Mouse (Mus musculus): ENCODE measurements around the gene Fam83c.

The Fam83c gene

DNA sequence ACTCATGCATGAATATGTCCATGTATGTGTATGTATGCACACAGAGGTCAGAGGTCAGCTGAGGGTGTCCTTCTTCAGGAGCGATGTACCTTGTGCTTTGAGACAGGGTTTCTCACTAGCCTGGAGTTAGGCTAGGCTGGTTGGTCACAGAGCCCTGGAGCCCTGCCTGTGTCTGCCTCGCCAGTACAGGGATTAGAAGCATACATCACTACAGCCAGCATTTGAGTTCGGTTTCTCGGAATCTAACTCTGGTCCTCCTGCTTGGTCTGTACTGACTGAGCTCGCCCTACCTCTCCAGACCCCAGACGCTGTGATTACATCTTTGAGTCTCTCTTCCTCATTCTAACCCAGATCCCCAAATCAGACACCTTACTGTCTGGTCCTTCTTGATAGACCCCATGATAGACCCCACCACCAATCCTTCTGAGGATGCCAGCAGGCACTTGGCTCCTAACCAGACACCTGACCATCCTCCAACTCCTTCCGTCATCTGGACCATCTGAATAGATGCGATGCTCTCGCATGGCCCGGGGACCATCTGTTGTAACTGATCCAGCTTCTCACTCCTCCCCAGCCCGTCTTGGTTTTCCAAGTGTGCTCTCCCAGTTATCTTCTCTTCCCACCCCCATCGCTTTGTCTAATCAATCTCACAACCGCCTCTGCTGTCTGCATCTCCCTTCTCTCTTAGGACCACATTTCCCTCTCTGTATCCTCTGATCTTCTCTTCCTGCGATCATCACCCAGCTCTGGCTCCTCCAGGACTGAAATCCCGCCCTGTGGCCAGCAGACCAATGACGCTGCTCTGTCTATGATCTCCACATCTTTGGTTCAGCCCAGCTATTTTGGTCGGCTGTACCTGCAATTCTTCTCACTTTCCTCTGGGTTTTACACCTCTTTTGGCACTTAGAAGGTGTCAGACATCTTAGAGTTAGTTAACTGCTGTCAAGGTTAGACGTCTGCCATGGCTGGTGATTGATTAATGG is 46.4 kb downstream of the Fam83c start:
- DNase-seq = no peak

DNA sequence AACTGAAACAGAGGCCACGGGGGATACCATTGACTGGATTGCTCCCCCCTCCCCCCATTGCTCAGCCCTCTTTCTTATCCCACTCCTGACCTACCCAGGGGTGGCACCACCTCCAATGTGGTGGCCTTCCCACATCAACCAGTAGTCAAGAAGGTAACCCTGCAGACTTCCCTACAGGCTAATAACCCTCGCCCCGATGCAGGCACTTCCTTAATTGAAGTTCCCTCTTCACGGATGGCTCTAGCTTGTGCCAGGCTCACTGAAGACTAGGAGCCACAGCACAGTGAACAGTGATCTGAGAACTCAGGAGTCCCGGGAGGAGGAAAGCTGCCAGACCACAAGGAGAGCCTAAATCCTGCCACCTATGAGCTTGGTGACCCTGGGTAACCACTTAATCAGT is 47.7 kb downstream of the Fam83c start:
- no peak for DNase-seq

DNA sequence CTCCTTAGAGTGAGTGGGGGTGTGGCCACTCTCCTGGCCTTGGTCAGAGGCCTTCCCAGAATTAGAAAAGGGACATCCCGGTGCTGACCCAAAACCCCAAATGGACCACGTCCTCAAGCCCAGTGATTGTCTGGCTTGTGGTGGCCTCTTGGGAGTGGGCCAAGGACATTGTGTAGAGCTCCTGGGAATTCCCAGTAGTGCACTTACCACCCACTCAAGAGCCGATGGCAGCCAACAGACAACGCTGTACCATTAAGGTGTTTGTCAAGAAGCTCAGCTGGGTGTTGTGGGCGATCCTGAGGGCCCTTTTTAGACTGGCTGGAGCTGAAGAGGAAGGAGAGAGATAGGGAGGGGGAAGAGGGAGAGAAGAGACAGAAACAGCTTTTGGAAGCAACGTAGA is 50.1 kb downstream of the Fam83c start:
- no peak for DNase-seq

DNA sequence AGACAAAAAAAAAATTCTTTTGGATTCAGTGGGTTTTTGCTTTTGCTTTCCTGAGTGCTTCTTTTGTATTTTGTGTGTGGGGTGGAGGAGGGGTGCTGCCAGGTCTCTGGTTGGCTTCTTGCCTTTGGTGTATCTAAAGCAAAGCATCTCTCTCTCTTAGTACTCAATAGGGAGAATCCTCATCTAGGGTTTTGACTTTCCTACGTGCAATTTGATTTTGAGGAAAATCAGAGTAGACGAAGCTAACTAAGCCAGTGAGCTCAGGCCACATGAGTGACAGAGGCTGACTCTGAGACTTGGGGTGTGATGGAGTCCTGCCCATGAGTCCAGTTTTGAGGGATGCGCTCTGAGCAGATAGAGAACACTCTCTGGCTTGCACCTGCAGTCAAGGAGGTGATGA is 55.1 kb downstream of the Fam83c start:
- no peak for DNase-seq

DNA sequence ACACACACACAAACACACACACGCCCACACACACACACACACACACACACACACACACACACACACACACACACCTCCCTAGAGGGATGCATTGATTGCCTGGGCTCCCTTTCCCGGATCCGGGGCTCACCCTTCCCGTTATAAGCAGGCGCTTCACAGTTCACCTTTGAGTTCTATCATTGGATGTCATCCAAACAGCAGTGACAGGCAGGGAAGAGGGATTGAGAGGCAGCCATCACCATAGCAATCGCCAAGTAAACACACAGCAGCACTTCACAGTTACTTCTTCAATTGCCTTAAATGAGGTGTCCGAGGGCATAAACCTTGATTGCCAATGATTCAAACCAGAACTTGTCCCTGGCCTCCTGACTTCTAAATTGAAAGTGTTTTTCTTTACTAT is 55.6 kb downstream of the Fam83c start:
- no peak for DNase-seq

DNA sequence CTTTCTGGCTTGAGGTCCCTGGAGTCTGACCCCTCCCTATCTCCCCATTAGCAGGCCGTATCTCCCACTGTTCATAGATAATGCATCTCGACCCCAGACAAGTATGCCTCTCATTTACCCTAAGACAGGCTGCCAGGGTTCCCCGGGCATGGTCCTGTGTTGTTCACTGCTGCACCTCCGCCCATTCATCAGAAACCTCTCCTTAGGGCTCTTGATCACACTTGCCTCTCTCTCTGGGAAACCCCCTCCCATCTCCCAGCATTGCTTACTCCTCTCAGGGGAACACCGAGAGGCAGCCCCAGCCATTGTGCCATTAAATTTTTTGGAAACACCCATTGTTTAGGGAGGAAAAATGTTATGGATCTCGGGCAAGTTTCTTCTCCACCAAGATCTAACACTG is 56.6 kb downstream of the Fam83c start:
- DNase-seq = no peak

DNA sequence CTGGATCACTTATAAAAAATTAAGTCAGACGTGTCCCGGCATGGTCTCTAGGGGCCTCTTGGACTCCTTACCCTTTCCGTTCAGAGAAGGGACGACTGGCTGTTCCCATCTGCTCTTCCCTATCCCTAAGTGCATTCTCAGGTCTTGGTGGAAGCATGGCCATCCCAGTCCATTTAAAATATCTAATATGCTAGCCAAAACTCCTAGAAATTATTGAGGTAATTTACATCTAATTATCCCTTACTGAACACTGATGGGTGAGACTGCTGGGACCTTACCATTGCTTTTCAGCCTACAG is 57.0 kb downstream of the Fam83c start:
- DNase-seq = no peak

Data from kidney, postnatal 10 days (tissue).